Comparison of ENCODE assay signal across 8 mouse cellular contexts in genomic region chr7:105639304-105639703, GRCm38 (mm10). TPM values are rescaled to one million over a fixed set of nuclear protein-coding genes. Genes with fewer than 3 reads are reported as not detected.
DNase-seq lines count a peak whose midpoint lies in the region; ATAC-seq and TF ChIP-seq lines count a peak whose summit lies in the region.

No protein-coding gene starts in this region.

- TF ChIP-seq CTCF in left cerebral cortex, adult 2 months (IDR thresholded peaks at IDR 0.05), result no peak

- intact Hi-C loops in left cerebral cortex, adult 2 months (cut with DNase I), result loop anchor here (5.0 to 10.0 kb wide), 2 partner anchors 108 to 235 kb away; partner anchors contain the start of genes Cnga4 and Fam160a2

- no peaks in the 10 kb centered on the region for H3K9me3 ChIP-seq in embryonic facial prominence, embryonic 14.5 days (ENCODE audit: control insufficient read depth, low read length)
- no peaks in the 10 kb centered on the region for H3K9me3 ChIP-seq in hindbrain, embryonic 13.5 days
- H3K9me3 ChIP-seq in midbrain, embryonic 13.5 days, result no peaks in the 10 kb centered on the region

- no peak overlapping the region for H3K27ac ChIP-seq in left cerebral cortex, adult 2 months
- H3K27ac ChIP-seq in embryonic facial prominence, embryonic 14.5 days (replicated peaks; ENCODE audit: low read depth, low read length), result no peak overlapping the region
- H3K27ac ChIP-seq in hindbrain, embryonic 13.5 days, result no peak overlapping the region
- no peak overlapping the region for H3K27ac ChIP-seq in midbrain, embryonic 13.5 days

- DNase-seq in left cerebral cortex, adult 2 months (ENCODE audit: extremely low spot score in 1 of 2, low spot score in 2 of 2), result peak in 1 of 2 experiments; percentile 12
- no peak for DNase-seq in left cerebral cortex, adult 18-20 months (ENCODE audit: low spot score in 2 of 2)
- no peak for DNase-seq in embryonic facial prominence, embryonic 14.5 days (ENCODE audit: low spot score)
- DNase-seq in spleen, adult 18-20 months, result no peak

- 73% methylated on average over 9 of the region's 9 CpGs for WGBS in embryonic facial prominence, embryonic 14.5 days
- WGBS in hindbrain, embryonic 13.5 days, result 75% methylated on average over 9 of the region's 9 CpGs
- WGBS in midbrain, embryonic 13.5 days, result 78% methylated on average over 9 of the region's 9 CpGs

- ATAC-seq in embryonic facial prominence, embryonic 14.5 days (ENCODE audit: low read depth), result no peak
- no peak for ATAC-seq in hindbrain, embryonic 13.5 days (ENCODE audit: low FRiP score)
- ATAC-seq in midbrain, embryonic 13.5 days, result no peak
- no peak for ATAC-seq in erythroid progenitor cell, adult 5-6 weeks (replicated peaks; ENCODE audit: low FRiP score, poor library complexity, severe bottlenecking)
- no peak for ATAC-seq in CD4-positive, CD25-positive, alpha-beta regulatory T cell, adult 4 months

- H3K36me3 ChIP-seq in embryonic facial prominence, embryonic 14.5 days (ENCODE audit: control insufficient read depth, insufficient read depth, low read length), result peaks cover 50% of the 10 kb centered on the region
- peaks cover 37% of the 10 kb centered on the region for H3K36me3 ChIP-seq in hindbrain, embryonic 13.5 days
- peaks cover 36% of the 10 kb centered on the region for H3K36me3 ChIP-seq in midbrain, embryonic 13.5 days

- peaks cover 4% of the 10 kb centered on the region; the same call in 1 of the 2 replicates for H3K4me1 ChIP-seq in embryonic facial prominence, embryonic 14.5 days (ENCODE audit: control insufficient read depth, insufficient read depth, low read length)
- H3K4me1 ChIP-seq in hindbrain, embryonic 13.5 days (replicated peaks), result peaks cover 45% of the 10 kb centered on the region
- H3K4me1 ChIP-seq in midbrain, embryonic 13.5 days (replicated peaks), result peaks cover 34% of the 10 kb centered on the region

- H3K4me2 ChIP-seq in embryonic facial prominence, embryonic 14.5 days (ENCODE audit: low read depth, low read length), result peak overlapping the region; percentile 96
- H3K4me2 ChIP-seq in hindbrain, embryonic 13.5 days, result peak overlapping the region; percentile 95
- peak overlapping the region; percentile 98 for H3K4me2 ChIP-seq in midbrain, embryonic 13.5 days (replicated peaks)

- H3K9ac ChIP-seq in embryonic facial prominence, embryonic 14.5 days (ENCODE audit: low read depth, low read length), result peak overlapping the region; percentile 93
- peak overlapping the region; percentile 88 for H3K9ac ChIP-seq in hindbrain, embryonic 13.5 days
- peak overlapping the region; percentile 94 for H3K9ac ChIP-seq in midbrain, embryonic 13.5 days (replicated peaks)

- H3K4me3 ChIP-seq in left cerebral cortex, adult 2 months, result peak overlapping the region; percentile 77
- peak overlapping the region; percentile 92 for H3K4me3 ChIP-seq in embryonic facial prominence, embryonic 14.5 days (ENCODE audit: low read depth, low read length)
- peak overlapping the region; percentile 68 for H3K4me3 ChIP-seq in hindbrain, embryonic 13.5 days
- peak overlapping the region; percentile 79 for H3K4me3 ChIP-seq in midbrain, embryonic 13.5 days (replicated peaks)

- no peaks in the 10 kb centered on the region for H3K27me3 ChIP-seq in embryonic facial prominence, embryonic 14.5 days (replicated peaks; ENCODE audit: control insufficient read depth, insufficient read depth, low read length)
- H3K27me3 ChIP-seq in hindbrain, embryonic 13.5 days, result 0 out of 2 replicates have a peak, but pooled peaks cover 4% of the 10 kb centered on the region
- H3K27me3 ChIP-seq in midbrain, embryonic 13.5 days, result no peaks in the 10 kb centered on the region

RNA-seq across cellular contexts. Expression of gene Timm10b, which starts 0.6 kb away (rescaled TPM):
- 10 to 100 TPM; 67.8 to 76.8 TPM for total RNA-seq in left cerebral cortex, adult 2 months (2021)
- 10 to 100 TPM; 67.4 to 67.5 TPM for total RNA-seq in left cerebral cortex, adult 18-20 months (2021)
- 183 and 216 TPM in 2 replicates for polyA plus RNA-seq in embryonic facial prominence, embryonic 14.5 days (2014; fragmentation: Nextera tagmentation; extraction: Ambion mirVana)
- 157 and 170 TPM in 2 replicates for polyA plus RNA-seq in hindbrain, embryonic 13.5 days (2015; fragmentation: Nextera tagmentation; extraction: Ambion mirVana)
- polyA plus RNA-seq in midbrain, embryonic 13.5 days (2015; fragmentation: Nextera tagmentation; extraction: Ambion mirVana), result 146 and 151 TPM in 2 replicates
- 20.2 and 20.5 TPM in 2 replicates for total RNA-seq in erythroid progenitor cell, adult 5-6 weeks (2015; ENCODE audit: low replicate concordance)
- total RNA-seq in erythroid progenitor cell, adult 5-6 weeks (2017; ENCODE audit: low replicate concordance), result 19.7 and 27.1 TPM in 2 replicates
- 100 to 1,000 TPM; 198 TPM for polyA plus RNA-seq in CD4-positive, CD25-positive, alpha-beta regulatory T cell, adult 4 months (2017; shearing (Covaris generic))

RNA-seq across cellular contexts. Expression of gene Arfip2, which starts 0.9 kb away (rescaled TPM):
- 100 to 1,000 TPM in 1 of 2 experiments, 10 to 100 TPM in 1; 93.3 to 109 TPM for total RNA-seq in left cerebral cortex, adult 2 months (2021)
- 10 to 100 TPM; 93.3 to 94.4 TPM for total RNA-seq in left cerebral cortex, adult 18-20 months (2021)
- polyA plus RNA-seq in embryonic facial prominence, embryonic 14.5 days (2014; fragmentation: Nextera tagmentation; extraction: Ambion mirVana), result 100 and 103 TPM in 2 replicates
- polyA plus RNA-seq in hindbrain, embryonic 13.5 days (2015; fragmentation: Nextera tagmentation; extraction: Ambion mirVana), result 74.3 and 77.7 TPM in 2 replicates
- polyA plus RNA-seq in midbrain, embryonic 13.5 days (2015; fragmentation: Nextera tagmentation; extraction: Ambion mirVana), result 75.6 and 79.9 TPM in 2 replicates
- total RNA-seq in erythroid progenitor cell, adult 5-6 weeks (2015; ENCODE audit: low replicate concordance), result 5.0 and 20.2 TPM in 2 replicates
- 5.9 TPM in 1 of 2 replicates, not detected in the other for total RNA-seq in erythroid progenitor cell, adult 5-6 weeks (2017; ENCODE audit: low replicate concordance)
- 10 to 100 TPM in 1 of 2 experiments, 1 to 10 TPM in 1; 9.7 to 16.9 TPM for polyA plus RNA-seq in CD4-positive, CD25-positive, alpha-beta regulatory T cell, adult 4 months (2017; shearing (Covaris generic))

RNA-seq across cellular contexts. Expression of gene Gm45799, which starts 1.0 kb away (rescaled TPM):
- 10 to 100 TPM; 11.4 to 18.8 TPM for total RNA-seq in left cerebral cortex, adult 2 months (2021)
- total RNA-seq in left cerebral cortex, adult 18-20 months (2021), result 10 to 100 TPM in 1 of 2 experiments, 1 to 10 TPM in 1; 8.6 to 11.5 TPM
- 38.5 and 40.0 TPM in 2 replicates for polyA plus RNA-seq in embryonic facial prominence, embryonic 14.5 days (2014; fragmentation: Nextera tagmentation; extraction: Ambion mirVana)
- polyA plus RNA-seq in hindbrain, embryonic 13.5 days (2015; fragmentation: Nextera tagmentation; extraction: Ambion mirVana), result 16.1 and 19.3 TPM in 2 replicates
- polyA plus RNA-seq in midbrain, embryonic 13.5 days (2015; fragmentation: Nextera tagmentation; extraction: Ambion mirVana), result 14.7 and 15.1 TPM in 2 replicates
- total RNA-seq in erythroid progenitor cell, adult 5-6 weeks (2015; ENCODE audit: low replicate concordance), result 1.8 TPM in 1 of 2 replicates, not detected in the other
- 3.9 TPM in 1 of 2 replicates, not detected in the other for total RNA-seq in erythroid progenitor cell, adult 5-6 weeks (2017; ENCODE audit: low replicate concordance)
- polyA plus RNA-seq in CD4-positive, CD25-positive, alpha-beta regulatory T cell, adult 4 months (2017; shearing (Covaris generic)), result 10 to 100 TPM in 1 of 2 experiments, 1 to 10 TPM in 1; 6.7 to 12.1 TPM

RNA-seq across cellular contexts. Expression of gene Trim3, which starts 5.9 kb away (rescaled TPM):
- 100 to 1,000 TPM; 151 to 165 TPM for total RNA-seq in left cerebral cortex, adult 2 months (2021)
- 100 to 1,000 TPM; 150 to 157 TPM for total RNA-seq in left cerebral cortex, adult 18-20 months (2021)
- 31.2 and 32.8 TPM in 2 replicates for polyA plus RNA-seq in embryonic facial prominence, embryonic 14.5 days (2014; fragmentation: Nextera tagmentation; extraction: Ambion mirVana)
- 82.1 and 83.2 TPM in 2 replicates for polyA plus RNA-seq in hindbrain, embryonic 13.5 days (2015; fragmentation: Nextera tagmentation; extraction: Ambion mirVana)
- polyA plus RNA-seq in midbrain, embryonic 13.5 days (2015; fragmentation: Nextera tagmentation; extraction: Ambion mirVana), result 65.4 and 74.5 TPM in 2 replicates
- 1.4 and 5.9 TPM in 2 replicates for total RNA-seq in erythroid progenitor cell, adult 5-6 weeks (2015; ENCODE audit: low replicate concordance)
- total RNA-seq in erythroid progenitor cell, adult 5-6 weeks (2017; ENCODE audit: low replicate concordance), result 1.4 TPM in 1 of 2 replicates, not detected in the other
- 1 to 10 TPM; 1.7 to 6.7 TPM for polyA plus RNA-seq in CD4-positive, CD25-positive, alpha-beta regulatory T cell, adult 4 months (2017; shearing (Covaris generic))

RNA-seq across cellular contexts. Expression of gene Dnhd1, which starts 11.3 kb away (rescaled TPM):
- total RNA-seq in left cerebral cortex, adult 2 months (2021), result 1 to 10 TPM; 7.1 to 7.6 TPM
- 1 to 10 TPM; 5.2 to 6.1 TPM for total RNA-seq in left cerebral cortex, adult 18-20 months (2021)
- polyA plus RNA-seq in embryonic facial prominence, embryonic 14.5 days (2014; fragmentation: Nextera tagmentation; extraction: Ambion mirVana), result 0.45 and 2.3 TPM in 2 replicates
- polyA plus RNA-seq in hindbrain, embryonic 13.5 days (2015; fragmentation: Nextera tagmentation; extraction: Ambion mirVana), result 1.1 and 1.4 TPM in 2 replicates
- 1.7 and 2.5 TPM in 2 replicates for polyA plus RNA-seq in midbrain, embryonic 13.5 days (2015; fragmentation: Nextera tagmentation; extraction: Ambion mirVana)
- not detected in 2 replicates for total RNA-seq in erythroid progenitor cell, adult 5-6 weeks (2015; ENCODE audit: low replicate concordance)
- 0.38 and 2.4 TPM in 2 replicates for total RNA-seq in erythroid progenitor cell, adult 5-6 weeks (2017; ENCODE audit: low replicate concordance)
- 1 to 10 TPM in 1 of 2 experiments, under 1 TPM in 1; 0.83 to 3.2 TPM for polyA plus RNA-seq in CD4-positive, CD25-positive, alpha-beta regulatory T cell, adult 4 months (2017; shearing (Covaris generic))
